In the genomic region with DNA sequence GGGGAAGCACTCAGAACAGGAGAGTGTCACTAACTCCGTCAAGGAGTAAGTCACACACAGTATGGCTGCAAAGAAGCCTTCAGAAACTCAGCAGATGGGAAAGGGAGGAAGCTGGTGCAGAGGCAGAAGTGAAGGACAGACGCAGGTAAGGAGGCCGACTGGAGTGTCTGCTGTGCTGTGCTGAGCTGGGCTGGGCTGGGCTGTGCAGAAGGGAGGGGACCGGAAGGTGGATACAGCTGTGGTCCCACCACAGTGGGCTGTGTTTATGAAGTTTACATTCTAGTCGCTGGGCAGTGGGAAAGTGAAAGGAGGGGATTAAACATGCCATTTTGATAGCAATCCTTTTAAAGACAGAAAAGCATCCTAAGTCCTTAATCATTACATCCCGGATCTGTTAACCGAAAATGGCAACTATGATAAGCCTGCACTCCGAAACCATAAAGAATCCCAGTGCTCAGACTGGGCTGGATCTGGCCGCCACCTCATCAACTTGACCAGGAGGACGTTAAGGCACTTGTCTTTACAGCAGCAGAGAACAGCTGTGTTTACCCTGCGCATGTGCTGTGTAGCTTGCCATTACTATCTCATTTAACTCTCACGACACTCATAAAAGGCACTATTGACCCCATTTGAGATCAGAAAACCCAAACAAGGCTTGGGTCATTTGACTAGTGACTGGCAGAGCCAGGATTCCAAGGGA, we compare ENCODE assay signal across 25 mouse cellular contexts. TPM values are rescaled to one million over a fixed set of nuclear protein-coding genes. Genes with fewer than 3 reads are reported as not detected.
DNase-seq lines count a peak whose midpoint lies in the region; ATAC-seq lines count a peak whose summit lies in the region.
"Had no signal": no experiment of that assay in that cellular context is flagged by ENCODE, and none has a peak within 500 bp of the region (broad histone marks: within the 10 kb centered on the region; RNA-seq: fewer than 3 reads in every experiment).

No protein-coding gene starts in this region.

- no peak for ATAC-seq in intestine, embryonic 14.5 days (replicated peaks; ENCODE audit: low FRiP score, low TSS enrichment, low read depth)
- no peak for ATAC-seq in intestine, embryonic 16.5 days
- ATAC-seq in cerebellum, adult (ENCODE audit: insufficient number of reproducible peaks, low FRiP score, low TSS enrichment), result no peak
- ATAC-seq: activated CD4-positive, CD25-positive, alpha-beta regulatory T cell, adult 4 months; CD4-positive, CD25-positive, alpha-beta regulatory T cell, adult 4 months; forebrain, embryonic 14.5 days; midbrain, embryonic 15.5 days; Patski had no signal

- H3K4me3 ChIP-seq in intestine, embryonic 14.5 days (ENCODE audit: low read depth, low read length), result no peak overlapping the region
- H3K4me3 ChIP-seq in intestine, embryonic 16.5 days (ENCODE audit: low read length), result no peak overlapping the region
- H3K4me3 ChIP-seq: embryonic facial prominence, embryonic 13.5 days; kidney, embryonic 15.5 days; liver, embryonic 13.5 days; midbrain, embryonic 15.5 days; myocyte had no signal

- H3K9me3 ChIP-seq in intestine, embryonic 14.5 days (ENCODE audit: control insufficient read depth, low read length), result no peaks in the 10 kb centered on the region
- no peaks in the 10 kb centered on the region for H3K9me3 ChIP-seq in intestine, embryonic 16.5 days (ENCODE audit: control insufficient read depth, low read length)
- H3K9me3 ChIP-seq: embryonic facial prominence, embryonic 13.5 days; kidney, embryonic 15.5 days; liver, embryonic 13.5 days; midbrain, embryonic 15.5 days had no signal

- 0 out of 2 replicates have a peak, but pooled peaks cover 6% of the 10 kb centered on the region for H3K36me3 ChIP-seq in intestine, embryonic 14.5 days (ENCODE audit: control insufficient read depth, insufficient read depth, low read length)
- H3K36me3 ChIP-seq in intestine, embryonic 16.5 days (ENCODE audit: control insufficient read depth, insufficient read depth, low read length), result no peaks in the 10 kb centered on the region
- H3K36me3 ChIP-seq: midbrain, embryonic 15.5 days had no signal

- H3K4me1 ChIP-seq in intestine, embryonic 14.5 days (replicated peaks; ENCODE audit: control insufficient read depth, insufficient read depth, low read length), result peaks cover 9% of the 10 kb centered on the region
- peaks cover 33% of the 10 kb centered on the region for H3K4me1 ChIP-seq in intestine, embryonic 16.5 days (ENCODE audit: control insufficient read depth, insufficient read depth, low read length)

- 44% methylated on average over 12 of the region's 12 CpGs for WGBS in intestine, embryonic 14.5 days
- WGBS in intestine, embryonic 16.5 days, result 51% methylated on average over 12 of the region's 12 CpGs

- no peak overlapping the region for H3K27ac ChIP-seq in intestine, embryonic 14.5 days (ENCODE audit: low read depth)
- H3K27ac ChIP-seq in intestine, embryonic 16.5 days (ENCODE audit: low read length), result no peak overlapping the region
- H3K27ac ChIP-seq: embryonic facial prominence, embryonic 13.5 days; kidney, embryonic 15.5 days; liver, embryonic 13.5 days; midbrain, embryonic 15.5 days had no signal

- no peak for DNase-seq in intestine, embryonic 14.5 days (ENCODE audit: low spot score)
- peak; percentile 48 for DNase-seq in lung, postnatal 10 days
- DNase-seq in lung, adult 18-20 months, result no peak
- peak; percentile 45 for DNase-seq in naive thymus-derived CD4-positive, alpha-beta T cell, adult 2 months (ENCODE audit: low read depth)
- DNase-seq in thymus, postnatal 36 days, result peak; percentile 56 to 78
- no peak for DNase-seq in neural tube, embryonic 10.5 days (ENCODE audit: extremely low spot score, low spot score)
- DNase-seq: adrenal gland, postnatal 14 days; cerebellum, adult 11 months; cerebellum, postnatal 10 days; gastrocnemius, postnatal 10 days; heart, adult 18-20 months; heart, postnatal 4 days; kidney, postnatal 4 days; liver, embryonic 13.5 days; right cerebral cortex, postnatal 4 days had no signal

- no peak overlapping the region for H3K9ac ChIP-seq in intestine, embryonic 14.5 days (ENCODE audit: low read length)
- no peak overlapping the region for H3K9ac ChIP-seq in intestine, embryonic 16.5 days (ENCODE audit: low read depth, low read length)
- H3K9ac ChIP-seq: embryonic facial prominence, embryonic 13.5 days; kidney, embryonic 15.5 days; liver, embryonic 13.5 days; midbrain, embryonic 15.5 days had no signal

- peak overlapping the region; percentile 3; the same call in 1 of the 2 replicates for H3K4me2 ChIP-seq in intestine, embryonic 14.5 days (ENCODE audit: low read length)
- no peak overlapping the region for H3K4me2 ChIP-seq in intestine, embryonic 16.5 days (ENCODE audit: low read depth, low read length)
- H3K4me2 ChIP-seq: embryonic facial prominence, embryonic 13.5 days; kidney, embryonic 15.5 days; liver, embryonic 13.5 days; midbrain, embryonic 15.5 days had no signal

- H3K27me3 ChIP-seq in intestine, embryonic 14.5 days (replicated peaks; ENCODE audit: control insufficient read depth, insufficient read depth, low read length), result no peaks in the 10 kb centered on the region
- H3K27me3 ChIP-seq in intestine, embryonic 16.5 days (replicated peaks; ENCODE audit: control insufficient read depth, insufficient read depth, low read length), result no peaks in the 10 kb centered on the region
- H3K27me3 ChIP-seq: embryonic facial prominence, embryonic 13.5 days; kidney, embryonic 15.5 days; liver, embryonic 13.5 days; midbrain, embryonic 15.5 days; Patski had no signal

RNA-seq across cellular contexts. Expression of gene Tbcel, which starts 40.3 kb away (rescaled TPM):
- polyA plus RNA-seq in intestine, embryonic 14.5 days (2014; fragmentation: Nextera tagmentation; extraction: Ambion mirVana), result 5.9 and 6.4 TPM in 2 replicates
- polyA plus RNA-seq in intestine, embryonic 16.5 days (2015; fragmentation: Nextera tagmentation; extraction: Ambion mirVana), result 5.1 and 6.0 TPM in 2 replicates

Comparison
In these comparisons a context has a peak if more than half of its experiments do, and no peak if none do; other contexts are left out.
1. DNase-seq: peak in lung, postnatal 10 days (single experiment), naive thymus-derived CD4-positive, alpha-beta T cell, adult 2 months (single experiment) and thymus, postnatal 36 days (2 of 2); none in intestine, embryonic 14.5 days (single experiment), lung, adult 18-20 months (0 of 2) and neural tube, embryonic 10.5 days (single experiment).